Mouse (Mus musculus): ENCODE data around the gene Acot12.
"Not testable (repeated sequence)": the region's sequence is repeated elsewhere in the genome, so short reads cannot be mapped to it uniquely, and the experiment has no call there.

Acot12 gene

GRCm38 (mm10) chr13:91760302-91761050 is 19.2 kb downstream of the Acot12 start:
- no peak for DNase-seq

- DNase-seq, result no peak
These were observed 20.5 kb downstream of the Acot12 start for GRCm38 (mm10) chr13:91761654-91762445.

- not testable (repeated sequence) for DNase-seq
These were observed 22.3 kb downstream of the Acot12 start for GRCm38 (mm10) chr13:91763654-91764053.

DNA sequence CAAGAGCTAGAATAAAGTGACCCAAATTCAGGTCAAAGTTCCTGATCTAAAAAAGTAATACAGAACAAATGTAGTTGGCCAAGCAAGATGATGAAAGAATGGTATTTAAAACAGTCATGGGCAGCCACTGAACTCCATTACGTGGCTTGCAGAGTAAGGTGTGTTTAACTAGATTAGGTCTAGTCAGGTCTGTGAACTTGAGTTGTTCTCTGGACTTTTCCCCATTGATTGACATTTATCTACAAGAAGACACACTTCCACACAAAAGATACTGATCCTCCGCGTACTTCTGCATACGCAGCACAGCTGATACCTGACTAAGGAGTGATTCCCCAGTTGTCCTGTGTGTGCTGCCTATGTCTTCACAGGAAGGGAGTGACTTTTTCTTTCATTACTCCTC is 24.3 kb downstream of the Acot12 start:
- DNase-seq, result no peak

GRCm38 (mm10) chr13:91768683-91769651 is 27.7 kb downstream of the Acot12 start:
- no peak for DNase-seq

GRCm38 (mm10) chr13:91778092-91778491 is 36.8 kb downstream of the Acot12 start:
- no peak for DNase-seq

GRCm38 (mm10) chr13:91779892-91780291 is 38.6 kb downstream of the Acot12 start:
- no peak for DNase-seq

DNA sequence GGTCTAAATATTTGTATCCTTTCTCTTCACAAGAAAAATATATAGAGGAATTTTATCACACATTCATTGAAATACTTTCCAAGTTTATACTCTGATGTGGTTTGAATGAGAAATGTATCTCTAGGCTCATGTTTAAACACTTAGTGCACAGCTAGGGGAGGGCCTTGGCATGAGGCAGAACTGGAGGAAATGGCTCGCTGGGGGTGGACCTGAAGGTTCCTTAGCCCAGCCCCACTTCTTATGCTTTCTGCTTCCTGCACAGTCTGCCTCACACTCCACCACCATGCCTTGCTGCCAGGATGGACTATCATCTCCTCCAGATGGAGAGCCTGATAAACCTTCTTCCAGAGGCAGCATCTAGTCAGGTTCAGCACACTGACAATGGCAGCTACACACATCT is 50.7 kb downstream of the Acot12 start:
- no peak for DNase-seq

GRCm38 (mm10) chr13:91794926-91795436 is 53.7 kb downstream of the Acot12 start:
- DNase-seq, result no peak

GRCm38 (mm10) chr13:91795593-91795992 is 54.3 kb downstream of the Acot12 start:
- no peak for DNase-seq

GRCm38 (mm10) chr13:91796003-91796402 is 54.7 kb downstream of the Acot12 start:
- DNase-seq, result no peak

GRCm38 (mm10) chr13:91796916-91797315 is 55.6 kb downstream of the Acot12 start:
- no peak for DNase-seq

- no peak for DNase-seq
These were observed 56.1 kb downstream of the Acot12 start for GRCm38 (mm10) chr13:91797442-91797841.

- DNase-seq, result no peak
These were observed 60.4 kb downstream of the Acot12 start for GRCm38 (mm10) chr13:91801726-91802125.

GRCm38 (mm10) chr13:91807155-91807839 is 66.0 kb downstream of the Acot12 start, which contains the start of gene Zcchc9:
TSS of gene Zcchc9 (minus strand) at chr13:91807705.
- peak; percentile 87 to 90 for DNase-seq

- DNase-seq, result no peak
These were observed 66.7 kb downstream of the Acot12 start for GRCm38 (mm10) chr13:91807874-91808575.

DNA sequence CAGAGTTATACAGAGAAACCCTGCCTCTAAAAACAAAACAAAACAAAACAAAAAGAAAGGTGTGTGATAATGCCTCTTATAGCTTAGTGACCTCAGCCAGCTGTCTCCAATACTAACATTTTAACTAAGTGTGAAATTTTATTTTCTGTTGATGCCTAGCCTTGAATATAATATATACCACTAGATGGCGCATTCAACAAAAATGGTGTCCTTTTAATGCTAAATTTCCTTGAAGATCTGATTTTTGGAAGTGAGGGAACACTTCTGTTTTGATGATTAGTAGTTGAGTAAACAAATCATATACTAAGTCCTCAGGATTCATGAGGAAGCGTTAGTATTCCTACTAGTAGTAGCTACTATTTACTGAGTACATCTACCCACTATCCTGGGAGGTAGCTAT is 68.2 kb downstream of the Acot12 start:
- DNase-seq, result no peak

DNA sequence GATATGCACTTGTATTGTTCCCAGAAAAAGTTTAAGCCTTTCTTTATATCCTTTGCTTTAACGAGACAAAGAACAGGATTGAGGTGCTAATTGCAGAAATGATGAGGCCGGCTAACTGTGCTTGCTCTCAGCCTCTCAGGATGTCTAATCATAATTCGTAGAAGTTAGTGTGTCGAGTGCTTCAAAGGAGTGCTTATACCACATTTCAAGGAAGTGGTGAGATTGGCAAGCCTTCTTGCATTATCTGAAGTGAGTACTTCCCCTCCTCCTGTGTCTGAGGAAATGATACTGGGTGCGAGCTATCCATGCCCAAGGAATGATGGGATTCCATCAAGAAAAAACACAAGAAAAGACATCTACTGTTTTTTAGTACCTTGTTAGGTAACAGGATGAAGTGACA is 73.4 kb downstream of the Acot12 start:
- DNase-seq, result no peak

GRCm38 (mm10) chr13:91823735-91824134 is 82.4 kb downstream of the Acot12 start:
- DNase-seq, result no peak

- DNase-seq, result peak in 1 of 2 experiments; percentile 16
These were observed 83.7 kb downstream of the Acot12 start for GRCm38 (mm10) chr13:91824845-91825550.

- DNase-seq, result no peak
These were observed 84.8 kb downstream of the Acot12 start for GRCm38 (mm10) chr13:91826066-91826465.

All from lung, adult 18-20 months (tissue).